Mouse (Mus musculus) thymus, postnatal 36 days (tissue): ENCODE results near the gene Gm47955.
"Not testable (repeated sequence)": the region's sequence is repeated elsewhere in the genome, so short reads cannot be mapped to it uniquely, and the experiment has no call there.

Experiments
- DNase-seq, 2 experiments: peaks; one replicate each; pipeline ENCODE4 v3.0.0; 2022; ENCODE audit warnings: mixed read lengths in 2 of 2

Gene Gm47955

GRCm38 (mm10) chr1:82993947-82994346 is 33.9 kb downstream of the Gm47955 start:
- no peak for DNase-seq

GRCm38 (mm10) chr1:83000306-83000705 is 40.2 kb downstream of the Gm47955 start, which contains the start of gene Gm47959:
Gene Gm47959 (plus strand): TSS chr1:83000548.
- not testable (repeated sequence) for DNase-seq

- DNase-seq: no peak
Measured at GRCm38 (mm10) chr1:83006218-83007179, 46.4 kb downstream of the Gm47955 start.

- no peak for DNase-seq
Measured at GRCm38 (mm10) chr1:83007471-83007870, 47.4 kb downstream of the Gm47955 start.
